Mouse (Mus musculus) stomach, postnatal 0 days (tissue): ENCODE measurements at regions not wholly inside any gene's neighbourhood (a gene's known extent, or its start where the extent isn't known, plus 50 kb on each side); places are given as distances from the start of the nearest gene placed in this dataset.

Source experiments
- CTCF ChIP-seq: IDR thresholded peaks from 2 replicates; pipeline ENCODE4 v1.5.1; 2016; ENCODE audit warnings: antibody characterized with exemption, low read depth, mild to moderate bottlenecking, moderate library complexity
- EP300 ChIP-seq: optimal IDR thresholded peaks from 2 replicates; pipeline ENCODE3; 2016; ENCODE audit warnings: antibody characterized with exemption

DNA sequence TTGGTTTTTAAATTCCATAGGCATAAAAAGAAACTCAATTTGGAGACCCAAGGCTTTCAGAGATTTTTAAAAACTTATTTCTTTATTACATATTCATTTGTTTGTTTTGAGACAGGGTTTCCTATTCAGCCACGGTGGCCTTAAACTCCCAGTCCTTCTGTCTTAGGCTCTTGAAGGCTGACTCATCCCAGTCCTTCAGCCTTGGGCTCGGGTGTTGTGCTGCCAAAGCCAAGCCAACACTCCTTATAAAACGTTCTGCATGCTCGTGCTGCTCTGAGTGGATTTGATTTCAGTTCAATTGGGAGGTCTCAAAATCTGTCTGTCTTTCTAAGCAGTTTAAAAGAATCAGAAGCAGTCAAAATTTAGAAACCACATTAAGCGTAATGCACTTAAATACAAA is 96.8 kb downstream of the Tmem200c start:
- TF ChIP-seq CTCF = no peak
- no peak for TF ChIP-seq EP300
